Mouse (Mus musculus): ENCODE measurements at regions not wholly inside any gene's neighbourhood (a gene's known extent, or its start where the extent isn't known, plus 50 kb on each side); places are given as distances from the start of the nearest gene placed in this dataset.

GRCm38 (mm10) chr13:83114401-83114800 lies 389.4 kb upstream of the Mef2c start:
- no peak for TF ChIP-seq TAL1 (IDR thresholded peaks at IDR 0.05; ENCODE audit: low read length)
- no peak for TF ChIP-seq GATA1 (IDR thresholded peaks at IDR 0.05; ENCODE audit: low read length)
